Mouse (Mus musculus): ENCODE measurements at regions not wholly inside any gene's neighbourhood (a gene's known extent, or its start where the extent isn't known, plus 50 kb on each side); places are given as distances from the start of the nearest gene placed in this dataset.
"Not testable (repeated sequence)": the region's sequence is repeated elsewhere in the genome, so short reads cannot be mapped to it uniquely, and the experiment has no call there.

GRCm38 (mm10) chr3:38276948-38277504, 207.6 kb downstream of the Ankrd50 start:
- H3K9ac ChIP-seq = no peak overlapping the region
- 87% methylated on average over 1 of the region's 1 CpGs for WGBS
- H3K4me1 ChIP-seq = no peaks in the 10 kb centered on the region
- no peaks in the 10 kb centered on the region for H3K9me3 ChIP-seq (replicated peaks)
- ATAC-seq (ENCODE audit: insufficient number of reproducible peaks, low FRiP score, low TSS enrichment, low read depth) = no peak
- H3K27me3 ChIP-seq = no peaks in the 10 kb centered on the region
- no peak overlapping the region for H3K4me2 ChIP-seq (replicated peaks)
- H3K4me3 ChIP-seq (replicated peaks) = no peak overlapping the region
- H3K36me3 ChIP-seq = no peaks in the 10 kb centered on the region
- no peak overlapping the region for H3K27ac ChIP-seq (replicated peaks)

- Histone ChIP-seq H3K9ac (no peak overlapping the region), H3K4me3 (replicated peaks) (no peak overlapping the region), H3K27me3 (no peaks in the 10 kb centered on the region), H3K36me3 (no peaks in the 10 kb centered on the region), H3K4me1 (no peaks in the 10 kb centered on the region), H3K9me3 (replicated peaks) (no peaks in the 10 kb centered on the region), H3K27ac (replicated peaks) (no peak overlapping the region; the same call in 1 of the 2 replicates), H3K4me2 (replicated peaks) (no peak overlapping the region)
- WGBS = 27% methylated on average over 2 of the region's 2 CpGs
- ATAC-seq (ENCODE audit: insufficient number of reproducible peaks, low FRiP score, low TSS enrichment, low read depth) = peak; percentile 54; the same call in 1 of the 2 replicates
These were observed 209.3 kb downstream of the Ankrd50 start for GRCm38 (mm10) chr3:38275321-38275720.

- H3K9me3 ChIP-seq (replicated peaks) = no peaks in the 10 kb centered on the region
- no peak overlapping the region for H3K27ac ChIP-seq (replicated peaks)
- no peak overlapping the region for H3K4me3 ChIP-seq (replicated peaks)
- no peaks in the 10 kb centered on the region for H3K27me3 ChIP-seq
- H3K36me3 ChIP-seq = no peaks in the 10 kb centered on the region
- no peak overlapping the region for H3K9ac ChIP-seq
- no peak for ATAC-seq (ENCODE audit: insufficient number of reproducible peaks, low FRiP score, low TSS enrichment, low read depth)
- H3K4me2 ChIP-seq (replicated peaks) = no peak overlapping the region
- WGBS = 61% methylated on average over 6 of the region's 6 CpGs
- no peaks in the 10 kb centered on the region for H3K4me1 ChIP-seq
These were observed 213.9 kb downstream of the Ankrd50 start for GRCm38 (mm10) chr3:38270742-38271141.

GRCm38 (mm10) chr3:38268226-38268625, 216.4 kb downstream of the Ankrd50 start:
- H3K27ac ChIP-seq (replicated peaks) = no peak overlapping the region
- H3K4me2 ChIP-seq (replicated peaks) = no peak overlapping the region
- H3K9ac ChIP-seq = no peak overlapping the region
- ATAC-seq (ENCODE audit: insufficient number of reproducible peaks, low FRiP score, low TSS enrichment, low read depth) = no peak
- no peaks in the 10 kb centered on the region for H3K27me3 ChIP-seq
- 0 out of 2 replicates have a peak, but pooled peaks cover 5% of the 10 kb centered on the region for H3K4me1 ChIP-seq
- H3K9me3 ChIP-seq (replicated peaks) = no peaks in the 10 kb centered on the region
- no peaks in the 10 kb centered on the region for H3K36me3 ChIP-seq
- H3K4me3 ChIP-seq (replicated peaks) = no peak overlapping the region
- 91% methylated on average over 7 of the region's 7 CpGs for WGBS

GRCm38 (mm10) chr3:38263261-38264141, 221.1 kb downstream of the Ankrd50 start:
- Histone ChIP-seq H3K4me1 (0 out of 2 replicates have a peak, but pooled peaks cover 13% of the 10 kb centered on the region), H3K36me3 (no peaks in the 10 kb centered on the region), H3K4me2 (replicated peaks) (no peak overlapping the region), H3K9ac (no peak overlapping the region), H3K9me3 (replicated peaks) (no peaks in the 10 kb centered on the region), H3K4me3 (replicated peaks) (no peak overlapping the region), H3K27ac (replicated peaks) (no peak overlapping the region), H3K27me3 (no peaks in the 10 kb centered on the region)
- 40% methylated on average over 16 of the region's 16 CpGs for WGBS
- ATAC-seq (ENCODE audit: insufficient number of reproducible peaks, low FRiP score, low TSS enrichment, low read depth) = no peak

GRCm38 (mm10) chr3:38261326-38262075, 223.1 kb downstream of the Ankrd50 start:
- H3K27me3 ChIP-seq = no peaks in the 10 kb centered on the region
- no peak overlapping the region for H3K27ac ChIP-seq (replicated peaks)
- no peak overlapping the region for H3K4me3 ChIP-seq (replicated peaks)
- ATAC-seq (ENCODE audit: insufficient number of reproducible peaks, low FRiP score, low TSS enrichment, low read depth) = no peak
- H3K36me3 ChIP-seq = no peaks in the 10 kb centered on the region
- H3K4me1 ChIP-seq = peaks cover 24% of the 10 kb centered on the region; the same call in 1 of the 2 replicates
- no peak overlapping the region for H3K4me2 ChIP-seq (replicated peaks)
- WGBS = 48% methylated on average over 11 of the region's 11 CpGs
- no peak overlapping the region for H3K9ac ChIP-seq
- no peaks in the 10 kb centered on the region for H3K9me3 ChIP-seq (replicated peaks)

GRCm38 (mm10) chr3:38259223-38259622, 225.4 kb downstream of the Ankrd50 start:
- H3K9me3 ChIP-seq (replicated peaks); H3K4me2 ChIP-seq (replicated peaks); H3K9ac ChIP-seq; H3K36me3 ChIP-seq; ATAC-seq (ENCODE audit: insufficient number of reproducible peaks, low FRiP score, low TSS enrichment, low read depth); H3K27me3 ChIP-seq; H3K27ac ChIP-seq (replicated peaks); H3K4me3 ChIP-seq (replicated peaks): not testable (repeated sequence)
- WGBS = 94% methylated on average over 8 of the region's 8 CpGs
- peaks cover 24% of the 10 kb centered on the region; the same call in 1 of the 2 replicates for H3K4me1 ChIP-seq

GRCm38 (mm10) chr3:38257843-38258290, 226.8 kb downstream of the Ankrd50 start:
- Histone ChIP-seq H3K27me3 (no peaks in the 10 kb centered on the region), H3K4me1 (peaks cover 16% of the 10 kb centered on the region; the same call in 1 of the 2 replicates), H3K9ac (no peak overlapping the region), H3K4me2 (replicated peaks) (no peak overlapping the region), H3K27ac (replicated peaks) (no peak overlapping the region), H3K4me3 (replicated peaks) (no peak overlapping the region), H3K36me3 (no peaks in the 10 kb centered on the region), H3K9me3 (replicated peaks) (no peaks in the 10 kb centered on the region)
- ATAC-seq (ENCODE audit: insufficient number of reproducible peaks, low FRiP score, low TSS enrichment, low read depth) = no peak
- WGBS = 62% methylated on average over 14 of the region's 14 CpGs

- no peak for ATAC-seq (ENCODE audit: insufficient number of reproducible peaks, low FRiP score, low TSS enrichment, low read depth)
These were observed 227.4 kb downstream of the Ankrd50 start for GRCm38 (mm10) chr3:38257076-38257842.

GRCm38 (mm10) chr3:38255674-38256073, 229.0 kb downstream of the Ankrd50 start:
- H3K27me3 ChIP-seq = no peaks in the 10 kb centered on the region
- 7% methylated on average over 2 of the region's 2 CpGs for WGBS
- H3K4me3 ChIP-seq (replicated peaks) = no peak overlapping the region
- peaks cover 11% of the 10 kb centered on the region; the same call in 1 of the 2 replicates for H3K4me1 ChIP-seq
- no peaks in the 10 kb centered on the region for H3K9me3 ChIP-seq (replicated peaks)
- H3K27ac ChIP-seq (replicated peaks) = no peak overlapping the region
- H3K4me2 ChIP-seq (replicated peaks) = no peak overlapping the region
- no peaks in the 10 kb centered on the region for H3K36me3 ChIP-seq
- no peak overlapping the region for H3K9ac ChIP-seq
- ATAC-seq (ENCODE audit: insufficient number of reproducible peaks, low FRiP score, low TSS enrichment, low read depth) = no peak

More at GRCm38 (mm10) chr3:38257076-38257842, 227.4 kb downstream of the Ankrd50 start:
- Histone ChIP-seq H3K27ac (replicated peaks) (no peak overlapping the region), H3K4me3 (replicated peaks) (no peak overlapping the region), H3K27me3 (no peaks in the 10 kb centered on the region), H3K36me3 (no peaks in the 10 kb centered on the region), H3K4me1 (peaks cover 16% of the 10 kb centered on the region; the same call in 1 of the 2 replicates), H3K4me2 (replicated peaks) (no peak overlapping the region), H3K9me3 (replicated peaks) (no peaks in the 10 kb centered on the region), H3K9ac (no peak overlapping the region)
- WGBS = 62% methylated on average over 14 of the region's 14 CpGs
